Mouse (Mus musculus): ENCODE data around the gene Rem2. TPM values are rescaled to one million over a fixed set of nuclear protein-coding genes. Genes with fewer than 3 reads are reported as not detected.
A peak's percentile ranks its signal among the peaks of the same experiment; 100 is the strongest.

Rem2 gene
- polyA plus RNA-seq, 1 experiment from 2014 or later = 5.3 TPM

GRCm38 (mm10) chr14:54493236-54493635 lies 17.3 kb downstream of the Rem2 start:
- H3K9ac ChIP-seq (ENCODE audit: low read length) = no peak overlapping the region
- no peak overlapping the region for H3K4me3 ChIP-seq (ENCODE audit: low read depth, low read length)
- no peak overlapping the region for H3K4me2 ChIP-seq (ENCODE audit: low read depth, severe bottlenecking)
- 96% methylated on average over 5 of the region's 5 CpGs for WGBS
- no peak overlapping the region for H3K27ac ChIP-seq (replicated peaks; ENCODE audit: low read depth, low read length)
- no peak for DNase-seq (ENCODE audit: low spot score)
- no peaks in the 10 kb centered on the region for H3K4me1 ChIP-seq (ENCODE audit: control insufficient read depth, insufficient read depth, low read length)
- ATAC-seq (ENCODE audit: insufficient number of reproducible peaks, low FRiP score, low TSS enrichment, low read depth) = no peak
- H3K27me3 ChIP-seq (ENCODE audit: control insufficient read depth, insufficient read depth, low read length) = no peaks in the 10 kb centered on the region
- no peaks in the 10 kb centered on the region for H3K9me3 ChIP-seq (ENCODE audit: control insufficient read depth, low read length)
- H3K36me3 ChIP-seq (ENCODE audit: control insufficient read depth, insufficient read depth, low read length) = no peaks in the 10 kb centered on the region

GRCm38 (mm10) chr14:54494234-54494633 lies 18.3 kb downstream of the Rem2 start:
- ATAC-seq (ENCODE audit: insufficient number of reproducible peaks, low FRiP score, low TSS enrichment, low read depth) = no peak
- 1% methylated on average over 3 of the region's 3 CpGs for WGBS

GRCm38 (mm10) chr14:54496706-54497105 lies 20.8 kb downstream of the Rem2 start:
- H3K4me1 ChIP-seq (ENCODE audit: control insufficient read depth, insufficient read depth, low read length) = no peaks in the 10 kb centered on the region
- 89% methylated on average over 14 of the region's 14 CpGs for WGBS
- no peaks in the 10 kb centered on the region for H3K9me3 ChIP-seq (ENCODE audit: control insufficient read depth, low read length)
- H3K9ac ChIP-seq (ENCODE audit: low read length) = no peak overlapping the region
- ATAC-seq (ENCODE audit: insufficient number of reproducible peaks, low FRiP score, low TSS enrichment, low read depth) = no peak
- H3K27me3 ChIP-seq (ENCODE audit: control insufficient read depth, insufficient read depth, low read length) = no peaks in the 10 kb centered on the region
- no peak overlapping the region for H3K4me3 ChIP-seq (ENCODE audit: low read depth, low read length)
- H3K4me2 ChIP-seq (ENCODE audit: low read depth, severe bottlenecking) = no peak overlapping the region
- H3K27ac ChIP-seq (replicated peaks; ENCODE audit: low read depth, low read length) = no peak overlapping the region
- no peaks in the 10 kb centered on the region for H3K36me3 ChIP-seq (ENCODE audit: control insufficient read depth, insufficient read depth, low read length)
- no peak for DNase-seq (ENCODE audit: low spot score)

More at GRCm38 (mm10) chr14:54494234-54494633, 18.3 kb downstream of the Rem2 start:
- Histone ChIP-seq H3K9me3 (ENCODE audit: control insufficient read depth, low read length) (no peaks in the 10 kb centered on the region), H3K4me3 (ENCODE audit: low read depth, low read length) (no peak overlapping the region), H3K36me3 (ENCODE audit: control insufficient read depth, insufficient read depth, low read length) (no peaks in the 10 kb centered on the region), H3K9ac (ENCODE audit: low read length) (no peak overlapping the region), H3K4me2 (ENCODE audit: low read depth, severe bottlenecking) (no peak overlapping the region), H3K4me1 (ENCODE audit: control insufficient read depth, insufficient read depth, low read length) (no peaks in the 10 kb centered on the region), H3K27ac (replicated peaks; ENCODE audit: low read depth, low read length) (no peak overlapping the region), H3K27me3 (ENCODE audit: control insufficient read depth, insufficient read depth, low read length) (no peaks in the 10 kb centered on the region)
- DNase-seq (ENCODE audit: low spot score) = peak; percentile 76

GRCm38 (mm10) chr14:54499330-54499729 lies 23.4 kb downstream of the Rem2 start:
- no peak for DNase-seq (ENCODE audit: low spot score)
- Histone ChIP-seq H3K4me3 (ENCODE audit: low read depth, low read length) (no peak overlapping the region), H3K9me3 (ENCODE audit: control insufficient read depth, low read length) (no peaks in the 10 kb centered on the region), H3K4me2 (ENCODE audit: low read depth, severe bottlenecking) (no peak overlapping the region), H3K27ac (replicated peaks; ENCODE audit: low read depth, low read length) (no peak overlapping the region), H3K4me1 (ENCODE audit: control insufficient read depth, insufficient read depth, low read length) (no peaks in the 10 kb centered on the region), H3K9ac (ENCODE audit: low read length) (no peak overlapping the region), H3K36me3 (ENCODE audit: control insufficient read depth, insufficient read depth, low read length) (no peaks in the 10 kb centered on the region), H3K27me3 (ENCODE audit: control insufficient read depth, insufficient read depth, low read length) (no peaks in the 10 kb centered on the region)
- ATAC-seq (ENCODE audit: insufficient number of reproducible peaks, low FRiP score, low TSS enrichment, low read depth) = no peak
- WGBS = 82% methylated on average over 2 of the region's 2 CpGs

- 74% methylated on average over 2 of the region's 2 CpGs for WGBS
- Histone ChIP-seq H3K4me3 (ENCODE audit: low read depth, low read length) (no peak overlapping the region), H3K27ac (replicated peaks; ENCODE audit: low read depth, low read length) (no peak overlapping the region), H3K9me3 (ENCODE audit: control insufficient read depth, low read length) (no peaks in the 10 kb centered on the region), H3K9ac (ENCODE audit: low read length) (no peak overlapping the region), H3K4me1 (ENCODE audit: control insufficient read depth, insufficient read depth, low read length) (no peaks in the 10 kb centered on the region), H3K27me3 (ENCODE audit: control insufficient read depth, insufficient read depth, low read length) (no peaks in the 10 kb centered on the region), H3K4me2 (ENCODE audit: low read depth, severe bottlenecking) (no peak overlapping the region), H3K36me3 (ENCODE audit: control insufficient read depth, insufficient read depth, low read length) (no peaks in the 10 kb centered on the region)
- ATAC-seq (ENCODE audit: insufficient number of reproducible peaks, low FRiP score, low TSS enrichment, low read depth) (no peak), DNase-seq (ENCODE audit: low spot score) (no peak)
Observed at GRCm38 (mm10) chr14:54501365-54501764, 25.5 kb downstream of the Rem2 start.

GRCm38 (mm10) chr14:54503092-54503491 lies 27.2 kb downstream of the Rem2 start:
- no peak overlapping the region for H3K4me2 ChIP-seq (ENCODE audit: low read depth, severe bottlenecking)
- no peaks in the 10 kb centered on the region for H3K4me1 ChIP-seq (ENCODE audit: control insufficient read depth, insufficient read depth, low read length)
- H3K27me3 ChIP-seq (ENCODE audit: control insufficient read depth, insufficient read depth, low read length) = no peaks in the 10 kb centered on the region
- no peak for ATAC-seq (ENCODE audit: insufficient number of reproducible peaks, low FRiP score, low TSS enrichment, low read depth)
- peaks cover 14% of the 10 kb centered on the region; the same call in 1 of the 2 replicates for H3K36me3 ChIP-seq (ENCODE audit: control insufficient read depth, insufficient read depth, low read length)
- H3K4me3 ChIP-seq (ENCODE audit: low read depth, low read length) = no peak overlapping the region
- H3K27ac ChIP-seq (replicated peaks; ENCODE audit: low read depth, low read length) = no peak overlapping the region
- no peak overlapping the region for H3K9ac ChIP-seq (ENCODE audit: low read length)
- 83% methylated on average over 2 of the region's 2 CpGs for WGBS
- H3K9me3 ChIP-seq (ENCODE audit: control insufficient read depth, low read length) = no peaks in the 10 kb centered on the region
- DNase-seq (ENCODE audit: low spot score) = no peak

GRCm38 (mm10) chr14:54509774-54510173 lies 33.9 kb downstream of the Rem2 start:
- no peak overlapping the region for H3K27ac ChIP-seq (replicated peaks; ENCODE audit: low read depth, low read length)
- WGBS = 91% methylated on average over 9 of the region's 9 CpGs
- H3K4me2 ChIP-seq (ENCODE audit: low read depth, severe bottlenecking) = no peak overlapping the region
- peaks cover 4% of the 10 kb centered on the region; the same call in 1 of the 2 replicates for H3K9me3 ChIP-seq (ENCODE audit: control insufficient read depth, low read length)
- ATAC-seq (ENCODE audit: insufficient number of reproducible peaks, low FRiP score, low TSS enrichment, low read depth) = no peak
- peaks cover 72% of the 10 kb centered on the region for H3K36me3 ChIP-seq (ENCODE audit: control insufficient read depth, insufficient read depth, low read length)
- no peaks in the 10 kb centered on the region for H3K4me1 ChIP-seq (ENCODE audit: control insufficient read depth, insufficient read depth, low read length)
- H3K27me3 ChIP-seq (ENCODE audit: control insufficient read depth, insufficient read depth, low read length) = no peaks in the 10 kb centered on the region
- no peak overlapping the region for H3K4me3 ChIP-seq (ENCODE audit: low read depth, low read length)
- H3K9ac ChIP-seq (ENCODE audit: low read length) = no peak overlapping the region
- DNase-seq (ENCODE audit: low spot score) = no peak

GRCm38 (mm10) chr14:54516710-54517310 lies 40.9 kb downstream of the Rem2 start:
- peaks cover 4% of the 10 kb centered on the region; the same call in 1 of the 2 replicates for H3K9me3 ChIP-seq (ENCODE audit: control insufficient read depth, low read length)
- peaks cover 28% of the 10 kb centered on the region for H3K36me3 ChIP-seq (ENCODE audit: control insufficient read depth, insufficient read depth, low read length)
- peak overlapping the region; percentile 56 for H3K4me2 ChIP-seq (ENCODE audit: low read depth, severe bottlenecking)
- ATAC-seq (ENCODE audit: insufficient number of reproducible peaks, low FRiP score, low TSS enrichment, low read depth) = no peak; the same call in 1 of the 2 replicates
- peak overlapping the region; percentile 66 for H3K4me3 ChIP-seq (ENCODE audit: low read depth, low read length)
- H3K9ac ChIP-seq (ENCODE audit: low read length) = peak overlapping the region; percentile 81
- 6% methylated on average over 17 of the region's 17 CpGs for WGBS
- H3K27ac ChIP-seq (replicated peaks; ENCODE audit: low read depth, low read length) = no peak overlapping the region
- 0 out of 2 replicates have a peak, but pooled peaks cover 2% of the 10 kb centered on the region for H3K4me1 ChIP-seq (ENCODE audit: control insufficient read depth, insufficient read depth, low read length)
- no peak for DNase-seq (ENCODE audit: low spot score)
- no peaks in the 10 kb centered on the region for H3K27me3 ChIP-seq (ENCODE audit: control insufficient read depth, insufficient read depth, low read length)

GRCm38 (mm10) chr14:54523600-54523999 lies 47.7 kb downstream of the Rem2 start:
- 39% methylated on average over 6 of the region's 6 CpGs for WGBS
- H3K4me2 ChIP-seq (ENCODE audit: low read depth, severe bottlenecking) = no peak overlapping the region
- no peaks in the 10 kb centered on the region for H3K36me3 ChIP-seq (ENCODE audit: control insufficient read depth, insufficient read depth, low read length)
- ATAC-seq (ENCODE audit: insufficient number of reproducible peaks, low FRiP score, low TSS enrichment, low read depth) (no peak), DNase-seq (ENCODE audit: low spot score) (no peak)
- H3K9me3 ChIP-seq (ENCODE audit: control insufficient read depth, low read length) = no peaks in the 10 kb centered on the region
- H3K9ac ChIP-seq (ENCODE audit: low read length) = no peak overlapping the region
- no peaks in the 10 kb centered on the region for H3K27me3 ChIP-seq (ENCODE audit: control insufficient read depth, insufficient read depth, low read length)
- peaks cover 8% of the 10 kb centered on the region; the same call in 1 of the 2 replicates for H3K4me1 ChIP-seq (ENCODE audit: control insufficient read depth, insufficient read depth, low read length)
- no peak overlapping the region for H3K4me3 ChIP-seq (ENCODE audit: low read depth, low read length)
- H3K27ac ChIP-seq (replicated peaks; ENCODE audit: low read depth, low read length) = no peak overlapping the region
